Mouse (Mus musculus) cerebellum, postnatal 10 days (tissue): ENCODE data around the gene Mmp13.
"Not testable (repeated sequence)": the region's sequence is repeated elsewhere in the genome, so short reads cannot be mapped to it uniquely, and the experiment has no call there.

ENCODE experiments used
- DNase-seq, 2 experiments: peaks; one replicate each; pipeline ENCODE4 v3.0.0; 2021; ENCODE audit warnings: mixed read lengths in 2 of 2

Mmp13 gene

GRCm38 (mm10) chr9:7272214-7272613, at the start of gene Mmp13:
TSS of gene Mmp13 (plus strand) at chr9:7272514.
- no peak for DNase-seq

GRCm38 (mm10) chr9:7238619-7239018, 33.7 kb upstream of the Mmp13 start:
- DNase-seq = no peak

GRCm38 (mm10) chr9:7239967-7240366, 32.3 kb upstream of the Mmp13 start:
- no peak for DNase-seq

GRCm38 (mm10) chr9:7252797-7253654, 19.3 kb upstream of the Mmp13 start:
- no peak for DNase-seq

- no peak for DNase-seq
Measured at GRCm38 (mm10) chr9:7261667-7262066, 10.6 kb upstream of the Mmp13 start.

- no peak for DNase-seq
Measured at GRCm38 (mm10) chr9:7270071-7270470, 2.2 kb upstream of the Mmp13 start.

- no peak for DNase-seq
Measured at GRCm38 (mm10) chr9:7282565-7283302, 10.4 kb downstream of the Mmp13 start.

- DNase-seq = not testable (repeated sequence)
Measured at GRCm38 (mm10) chr9:7283303-7283684, 11.0 kb downstream of the Mmp13 start.

- DNase-seq = no peak
Measured at GRCm38 (mm10) chr9:7289501-7289900, 17.2 kb downstream of the Mmp13 start.

GRCm38 (mm10) chr9:7289901-7290300, 17.6 kb downstream of the Mmp13 start:
- no peak for DNase-seq

- DNase-seq = no peak
Measured at GRCm38 (mm10) chr9:7292132-7292531, 19.8 kb downstream of the Mmp13 start.

GRCm38 (mm10) chr9:7331847-7332246, 59.5 kb downstream of the Mmp13 start:
- no peak for DNase-seq
